Mouse (Mus musculus) left cerebral cortex, adult 8-10 months (tissue): ENCODE results near the gene Pde6h. TPM values are rescaled to one million over a fixed set of nuclear protein-coding genes. Genes with fewer than 3 reads are reported as not detected.
A peak's percentile ranks its signal among the peaks of the same experiment; 100 is the strongest.
"Not testable (repeated sequence)": the region's sequence is repeated elsewhere in the genome, so short reads cannot be mapped to it uniquely, and the experiment has no call there.

Experiments used
- DNase-seq, 2 experiments: peaks; one replicate each; pipeline ENCODE4 v3.0.0; 2022; ENCODE audit warnings: low spot score in 2 of 2
- total RNA-seq, 4 experiments: library from RNA; stranded (reverse); gene quantifications; 2 replicates each; pipeline ENCODE4 v1.2.4; 2022

The Pde6h gene
- 1 to 10 TPM in 2 of 4 experiments, under 1 TPM in 2; 0.44 to 3.0 (median 1.1) TPM for total RNA-seq

DNA sequence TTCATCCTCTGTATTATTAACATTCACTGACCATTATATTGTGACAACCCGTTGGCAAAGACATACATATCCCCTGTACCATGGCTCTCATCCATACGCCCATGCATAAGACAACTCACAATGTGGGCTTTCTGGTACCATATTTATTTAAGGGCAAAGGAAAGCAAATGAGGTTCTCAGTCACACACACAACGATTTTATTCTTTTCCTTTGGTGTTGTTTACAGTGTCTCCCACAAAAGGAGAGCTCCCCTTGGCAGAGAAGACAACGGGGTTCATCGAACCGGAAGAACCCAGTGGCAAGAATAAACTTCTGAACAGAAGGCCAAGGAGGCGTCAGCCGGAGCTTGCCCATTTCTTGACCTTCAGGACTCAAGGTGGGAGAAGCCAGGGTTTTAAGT, at the start of gene Pde6h:
Gene Pde6h (plus strand): TSS at position 301 of the 400 bp plus-strand sequence.
- no peak for DNase-seq

DNA sequence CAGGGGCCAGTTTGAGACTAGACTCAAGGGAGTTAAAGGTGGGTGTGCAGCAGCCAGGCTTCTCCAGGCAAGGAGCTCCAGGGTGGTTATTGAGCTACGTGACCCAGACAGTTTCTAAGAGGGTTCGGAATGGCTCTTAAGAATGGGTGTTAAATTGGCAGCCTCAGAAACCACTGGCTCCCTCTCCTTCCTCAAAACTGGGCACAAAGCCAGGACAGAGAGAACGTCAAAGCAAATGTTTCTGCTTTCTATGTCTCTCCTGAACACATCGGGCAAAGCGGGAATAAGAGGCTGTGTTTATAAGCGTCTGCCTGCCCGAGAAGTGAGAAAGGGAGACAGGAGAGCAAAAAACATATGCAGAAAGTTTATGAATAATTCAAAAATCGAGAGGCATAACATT, 49.0 kb upstream of the Pde6h start:
- no peak for DNase-seq

DNA sequence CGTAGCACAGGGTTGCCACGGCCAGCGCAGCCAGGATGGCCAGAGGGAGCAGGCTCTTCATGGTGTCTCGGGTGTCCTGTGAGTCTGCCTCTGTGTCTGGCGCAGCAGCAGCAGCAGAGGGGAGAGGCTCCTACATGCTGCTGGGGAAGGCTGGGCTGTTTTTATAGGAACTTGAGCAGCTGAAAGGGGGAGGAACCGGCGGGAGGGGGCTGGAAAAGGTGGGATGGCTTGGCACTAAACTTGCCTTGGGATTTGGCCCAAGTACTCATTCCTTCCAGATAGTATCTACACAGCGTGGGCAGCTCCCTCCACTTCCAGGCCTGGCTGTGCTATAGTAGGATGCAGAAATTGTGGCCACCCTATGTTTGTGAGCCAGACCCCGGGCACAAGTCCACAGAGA, 48.0 kb upstream of the Pde6h start, which contains the start of gene Mgp:
Gene Mgp (minus strand): TSS at position 154 of the 400 bp plus-strand sequence.
- DNase-seq, result peak; percentile 18 to 61

DNA sequence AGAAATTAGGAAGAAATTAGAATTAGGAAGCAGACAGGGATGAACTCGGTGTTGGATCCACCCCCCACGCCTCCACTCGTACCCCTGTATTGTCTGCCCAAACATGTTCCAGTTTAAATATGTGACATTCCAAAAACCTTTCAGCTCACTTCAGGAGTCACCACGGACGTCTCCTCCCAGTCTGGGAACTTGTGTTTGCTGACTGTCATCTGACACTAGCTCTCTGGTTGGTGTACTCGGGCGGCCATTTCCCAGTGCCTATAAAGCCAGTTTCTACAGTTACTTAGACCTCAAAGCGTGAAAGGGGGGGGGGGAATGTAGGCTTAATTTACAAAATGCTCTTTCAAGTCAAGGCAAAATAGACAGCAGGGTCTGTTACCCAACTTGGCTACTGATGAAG, 42.0 kb upstream of the Pde6h start:
- DNase-seq, result no peak

DNA sequence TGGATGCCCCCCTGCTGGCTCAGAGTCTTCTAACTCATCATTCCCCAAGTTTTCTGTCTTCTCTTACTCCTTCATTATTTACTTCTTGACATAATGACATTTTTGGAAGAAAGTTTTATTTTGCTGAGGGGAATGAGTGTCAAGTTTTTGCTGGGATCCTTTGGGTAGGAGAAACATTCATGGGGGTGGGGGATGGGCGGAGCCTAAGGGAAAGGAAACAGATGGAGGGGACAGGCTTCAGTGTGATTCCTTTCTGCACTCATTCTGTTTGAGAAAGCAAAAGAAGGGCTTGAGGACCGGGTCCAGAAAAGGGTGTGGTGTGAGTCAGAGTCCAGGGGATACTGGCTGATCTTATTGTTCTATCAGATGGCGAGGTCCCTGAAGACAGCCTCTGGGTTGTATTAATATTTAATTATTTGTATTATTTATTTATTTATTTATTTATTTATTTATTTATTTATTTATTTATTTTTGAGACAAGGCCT, 40.2 kb upstream of the Pde6h start:
- no peak for DNase-seq

DNA sequence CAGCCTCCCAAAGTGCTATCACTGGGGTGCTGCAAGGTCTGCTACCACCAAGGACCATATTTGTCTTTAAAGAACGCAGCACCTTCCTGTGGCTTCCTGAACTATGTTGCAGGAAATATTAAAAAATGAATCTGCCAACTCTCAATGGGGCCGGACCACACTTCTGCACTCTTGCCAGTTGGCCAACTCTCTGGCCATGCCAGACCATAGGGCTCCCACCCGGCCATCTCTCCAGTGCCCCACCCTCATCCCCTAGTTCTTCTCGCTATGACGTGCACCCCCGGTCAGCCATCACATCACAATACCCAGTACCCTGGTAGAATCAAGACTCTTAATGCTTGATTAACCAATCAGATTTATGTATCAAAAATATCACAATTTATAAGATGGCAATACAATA, 39.7 kb upstream of the Pde6h start:
- DNase-seq, result no peak

DNA sequence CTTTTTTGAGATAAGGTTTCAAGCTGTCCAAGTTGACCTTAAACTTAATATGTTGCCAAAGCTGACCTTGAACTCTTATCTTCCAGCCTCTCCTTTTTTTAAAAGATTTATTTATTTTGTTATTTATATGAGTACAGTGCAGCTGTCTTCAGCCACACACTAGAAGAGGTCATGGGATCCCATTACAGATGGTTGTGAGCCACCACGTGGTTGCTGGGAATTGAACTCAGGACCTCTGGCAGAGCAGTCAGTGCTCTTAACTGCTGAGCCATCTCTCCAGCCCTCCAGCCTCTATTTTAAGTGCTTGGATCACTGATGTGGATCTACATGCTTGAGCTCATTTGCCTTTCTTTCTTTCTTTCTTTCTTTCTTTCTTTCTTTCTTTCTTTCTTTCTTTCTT, 38.9 kb upstream of the Pde6h start:
- not testable (repeated sequence) for DNase-seq

DNA sequence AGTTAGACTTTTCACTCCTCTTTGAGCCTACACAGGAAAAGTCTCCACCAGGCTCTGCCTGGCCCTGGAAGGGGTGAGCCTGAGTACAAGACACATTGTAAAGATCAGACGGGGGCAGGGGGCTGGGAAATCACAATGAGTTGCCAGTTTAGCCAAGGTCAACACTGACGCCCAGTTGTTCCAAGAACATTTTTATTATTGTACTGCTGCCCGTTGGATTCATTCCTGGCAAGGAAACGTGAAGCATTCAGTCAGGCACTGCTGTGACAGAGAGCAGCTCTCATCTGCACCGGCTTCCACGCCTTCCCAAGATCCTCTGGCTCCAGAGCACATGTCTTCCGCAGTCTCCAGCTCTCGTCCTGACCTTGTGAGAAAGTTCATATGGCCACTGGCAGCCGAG, 35.8 kb upstream of the Pde6h start:
- no peak for DNase-seq

DNA sequence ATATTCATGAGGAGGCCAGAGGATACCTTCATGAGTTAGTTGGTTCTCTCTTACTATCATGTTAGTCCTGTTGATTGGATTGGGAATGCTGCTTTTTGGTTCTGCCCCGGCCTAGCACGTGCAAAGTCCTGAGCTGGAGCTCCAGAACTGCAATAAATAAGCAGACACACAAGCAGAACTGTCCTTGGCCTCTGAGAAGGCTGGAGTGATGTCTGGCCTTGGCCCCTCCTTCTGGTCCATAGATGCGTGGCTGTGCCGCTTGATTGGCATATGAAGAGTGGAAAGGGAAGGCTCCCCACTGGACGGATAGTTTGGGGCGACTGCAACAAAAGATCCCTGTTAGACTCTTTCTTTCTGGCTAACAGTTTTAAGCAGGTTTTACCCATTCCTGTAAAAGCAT, 34.6 kb upstream of the Pde6h start:
- no peak for DNase-seq

DNA sequence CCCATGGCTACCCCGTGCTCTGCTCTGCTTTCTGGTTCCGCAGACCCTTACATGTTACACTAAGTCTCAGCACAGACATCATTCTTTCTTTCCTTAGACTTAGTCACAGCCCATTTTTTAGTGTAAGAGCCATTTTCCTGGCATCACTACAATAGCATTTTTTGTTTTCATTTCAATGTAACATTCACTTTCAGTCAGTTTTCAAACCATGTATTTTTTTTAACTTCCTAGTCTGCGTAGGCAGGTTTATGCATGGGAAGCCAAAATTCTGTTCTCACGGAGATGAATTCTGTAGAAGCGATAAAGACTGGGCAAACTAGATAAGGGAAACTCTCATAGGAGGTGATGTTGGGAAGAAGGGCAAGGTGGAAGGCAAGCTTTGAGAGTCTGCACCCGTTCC, 34.1 kb upstream of the Pde6h start:
- no peak for DNase-seq

DNA sequence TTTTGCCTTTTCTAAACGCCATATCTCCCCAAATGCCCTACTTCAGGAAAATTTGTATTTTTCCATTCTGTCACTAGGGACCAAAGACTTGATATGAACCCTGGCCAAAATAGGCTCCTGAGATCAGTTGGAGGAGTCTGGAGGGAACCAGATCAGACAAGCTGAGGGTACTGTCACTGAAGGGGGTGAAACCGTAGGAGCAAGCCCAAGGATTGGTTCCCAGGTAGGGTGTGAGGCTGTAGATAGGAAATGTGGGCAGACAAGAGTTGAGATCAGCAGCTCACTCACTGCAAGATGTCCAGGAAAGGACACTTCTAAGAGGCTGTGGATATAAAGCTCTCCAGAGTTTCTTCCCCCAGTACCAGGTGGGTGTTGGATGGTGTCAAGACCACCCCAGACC, 31.6 kb upstream of the Pde6h start:
- DNase-seq, result no peak

DNA sequence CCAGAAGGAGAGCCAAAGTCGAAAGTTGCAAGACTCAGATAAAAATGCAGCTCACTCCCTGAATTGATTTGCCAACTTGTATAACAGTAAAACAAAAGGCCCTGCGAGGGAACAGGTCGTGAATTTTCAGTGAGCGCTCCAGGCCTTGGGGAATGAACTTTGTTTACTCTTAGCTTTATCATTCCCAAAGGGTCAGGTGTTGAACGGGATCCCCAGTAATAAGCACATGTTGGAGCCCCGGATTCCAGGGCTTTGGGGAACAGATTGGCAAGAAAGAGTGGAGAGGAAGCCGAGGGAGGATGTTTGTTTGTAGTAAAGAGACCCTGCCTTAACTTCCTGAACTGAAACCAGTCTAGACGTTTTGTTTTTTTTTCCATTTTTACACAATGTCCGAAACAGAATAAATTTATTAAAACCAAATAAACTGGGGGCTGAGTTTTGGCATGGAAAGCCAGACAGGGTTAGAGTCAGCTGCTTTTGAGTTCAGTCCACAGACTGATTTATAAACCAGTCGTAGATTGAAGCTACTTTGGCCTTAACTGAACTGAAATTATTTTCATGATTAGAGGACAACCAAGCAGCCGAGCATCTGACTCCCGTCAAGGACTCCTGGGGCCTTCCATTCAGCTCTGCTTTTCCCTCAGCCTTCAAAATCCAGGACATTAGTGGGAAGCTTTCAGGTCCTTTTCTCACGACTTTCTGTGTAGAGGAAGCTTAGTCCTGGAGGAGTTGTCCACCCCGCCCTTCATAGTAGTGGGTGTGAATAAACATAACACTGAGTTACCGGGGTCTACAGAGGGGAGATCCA, 28.9 kb upstream of the Pde6h start:
- no peak for DNase-seq

DNA sequence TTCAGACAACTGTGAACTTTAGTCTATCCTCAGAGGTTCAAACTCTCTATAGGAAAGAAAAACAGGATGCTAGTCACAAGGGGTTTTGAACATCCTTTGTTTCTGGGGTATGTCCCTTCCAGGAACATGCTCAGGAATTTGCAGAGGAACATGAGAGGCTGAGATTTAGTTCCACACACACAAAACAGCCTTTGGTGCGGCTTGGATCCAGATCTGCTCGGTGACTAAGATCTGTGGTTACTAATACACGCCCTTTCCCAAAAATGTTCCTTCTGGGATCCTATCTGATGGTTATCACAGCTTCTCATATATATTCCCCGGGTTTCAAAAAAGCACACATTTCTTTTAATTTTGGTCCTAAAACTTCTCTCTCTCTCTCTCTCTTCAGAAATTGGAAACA, 25.8 kb upstream of the Pde6h start:
- DNase-seq, result no peak

DNA sequence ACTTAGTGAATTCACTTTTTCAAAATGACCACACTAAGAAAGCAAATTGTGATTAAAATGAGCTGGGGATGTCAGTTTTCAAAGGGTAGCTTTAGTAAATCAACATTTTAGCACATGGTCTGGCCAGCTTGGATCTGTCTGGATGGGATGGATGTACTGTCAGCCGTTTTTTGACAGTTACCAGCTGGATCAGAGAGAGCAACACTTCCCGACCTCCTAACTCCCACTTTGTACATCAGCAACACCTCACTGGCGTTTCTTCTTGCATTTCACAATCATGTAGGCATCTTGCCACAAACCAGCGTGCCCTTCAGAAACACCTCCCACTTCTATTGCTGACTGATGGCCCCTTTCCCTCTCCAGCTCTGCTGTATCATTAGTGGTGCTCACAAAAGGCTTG, 25.4 kb upstream of the Pde6h start:
- DNase-seq, result no peak

DNA sequence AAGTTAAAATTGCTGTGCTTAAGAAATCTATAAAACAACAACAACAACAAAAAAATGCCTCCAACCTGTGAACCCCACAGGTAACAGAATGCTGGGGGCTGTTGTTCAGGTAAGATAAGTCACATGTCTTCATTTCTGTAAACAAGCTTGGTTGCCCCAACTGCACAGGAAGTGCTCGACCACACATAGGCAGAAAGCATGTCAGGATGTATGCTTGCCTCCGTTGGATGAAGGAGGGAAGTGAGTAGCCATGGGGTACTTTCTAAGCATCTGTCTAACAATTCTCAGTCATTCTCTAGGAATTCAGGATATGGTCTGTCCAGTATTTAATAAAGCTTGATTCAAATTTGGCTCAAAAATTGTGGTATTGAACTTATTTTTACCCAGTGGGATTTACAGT, 24.7 kb upstream of the Pde6h start:
- DNase-seq, result no peak

DNA sequence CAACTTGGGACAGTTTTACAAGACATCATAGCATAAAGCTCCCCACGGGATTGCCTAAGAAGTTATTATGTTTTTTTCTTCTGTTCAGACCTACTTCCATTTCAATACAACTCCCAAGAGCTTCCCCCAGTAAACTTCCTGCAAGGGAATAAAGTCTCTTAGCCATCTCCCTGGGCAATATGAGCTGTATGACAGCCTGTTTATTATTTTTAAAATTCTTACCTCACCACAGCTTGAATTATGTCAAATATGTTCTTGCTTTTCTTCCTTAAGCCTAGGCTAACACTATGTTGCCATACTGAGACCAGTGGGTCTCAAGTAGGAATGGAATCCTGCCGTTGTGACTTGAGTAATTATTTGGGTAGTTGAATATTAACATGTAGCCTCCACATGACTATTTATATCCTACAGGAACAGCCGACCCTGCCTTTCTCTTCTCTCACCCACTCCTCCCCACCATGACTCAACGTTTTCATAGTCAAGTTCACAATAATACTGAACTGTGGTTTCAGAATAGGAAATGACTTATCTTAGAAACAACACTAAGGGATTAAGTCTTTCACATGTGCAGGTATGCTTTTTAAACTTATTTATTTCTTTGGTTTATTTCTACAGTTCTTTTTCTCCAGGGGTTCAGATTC, 23.1 kb upstream of the Pde6h start:
- no peak for DNase-seq

DNA sequence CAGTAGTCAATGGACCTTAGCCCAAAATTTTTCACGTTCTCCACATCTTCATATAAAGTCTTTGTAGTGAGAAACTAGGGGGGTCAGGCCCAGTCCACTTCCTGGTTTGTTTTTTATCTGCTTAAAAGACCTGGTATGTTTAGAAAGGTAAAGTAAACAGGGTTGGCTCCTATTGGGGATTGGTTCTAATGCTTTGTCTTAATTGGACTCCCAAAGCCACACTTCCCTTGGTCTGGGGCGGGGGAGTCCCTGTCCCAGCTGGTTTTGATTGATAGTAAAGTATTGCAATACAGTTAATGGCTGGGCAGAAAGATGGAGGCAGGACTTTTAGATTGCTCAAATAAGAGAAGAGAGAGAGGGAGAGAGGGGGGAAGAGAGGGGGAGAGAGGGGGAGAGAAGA, 22.6 kb upstream of the Pde6h start:
- no peak for DNase-seq

DNA sequence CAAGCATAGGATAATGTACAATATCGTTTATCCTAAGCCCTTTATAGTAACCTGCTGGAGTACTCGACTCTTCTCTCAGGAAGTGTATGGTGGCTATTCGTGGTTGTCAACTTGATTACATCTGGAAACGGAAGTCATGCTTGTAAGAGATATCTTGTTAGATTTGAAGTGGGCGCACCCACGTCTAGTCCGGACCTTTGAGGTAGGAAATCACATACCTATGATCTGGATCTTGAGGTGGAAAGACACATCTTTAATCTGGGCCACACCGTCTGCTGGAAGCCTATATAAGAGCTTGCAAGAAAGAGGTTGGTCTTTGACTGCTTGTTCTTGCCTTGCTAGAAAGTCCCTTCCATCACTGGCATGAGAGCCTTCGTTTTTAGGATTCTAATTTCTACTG, 21.1 kb upstream of the Pde6h start:
- no peak for DNase-seq

DNA sequence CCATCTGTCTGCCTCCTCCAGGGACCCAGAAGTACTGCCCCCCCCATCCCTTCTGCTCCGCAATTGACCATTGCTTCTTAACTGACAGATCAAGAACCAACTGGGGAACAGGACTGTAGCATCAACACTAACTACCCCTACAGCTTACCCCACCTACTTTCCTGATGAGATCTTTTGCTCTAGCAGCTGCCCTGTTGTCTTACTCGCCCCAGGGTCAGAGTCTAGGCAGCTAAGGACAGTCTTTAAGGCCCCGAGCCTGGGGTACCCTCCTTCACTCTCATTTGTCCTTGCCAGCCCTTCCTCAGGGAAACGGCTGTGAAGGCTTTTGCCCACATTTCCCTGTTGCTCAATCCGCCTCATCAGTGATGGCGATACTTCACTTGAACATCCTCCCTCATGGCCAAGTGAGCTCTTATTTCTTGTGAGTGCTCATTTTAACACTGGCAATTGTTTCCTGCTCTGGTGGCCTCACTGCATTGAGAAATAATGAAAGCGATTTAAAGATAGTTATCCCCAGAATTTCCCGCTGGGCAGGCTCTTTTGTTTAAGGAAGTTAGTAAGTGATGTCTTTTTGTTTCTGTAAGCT, 19.7 kb upstream of the Pde6h start:
- DNase-seq, result no peak

DNA sequence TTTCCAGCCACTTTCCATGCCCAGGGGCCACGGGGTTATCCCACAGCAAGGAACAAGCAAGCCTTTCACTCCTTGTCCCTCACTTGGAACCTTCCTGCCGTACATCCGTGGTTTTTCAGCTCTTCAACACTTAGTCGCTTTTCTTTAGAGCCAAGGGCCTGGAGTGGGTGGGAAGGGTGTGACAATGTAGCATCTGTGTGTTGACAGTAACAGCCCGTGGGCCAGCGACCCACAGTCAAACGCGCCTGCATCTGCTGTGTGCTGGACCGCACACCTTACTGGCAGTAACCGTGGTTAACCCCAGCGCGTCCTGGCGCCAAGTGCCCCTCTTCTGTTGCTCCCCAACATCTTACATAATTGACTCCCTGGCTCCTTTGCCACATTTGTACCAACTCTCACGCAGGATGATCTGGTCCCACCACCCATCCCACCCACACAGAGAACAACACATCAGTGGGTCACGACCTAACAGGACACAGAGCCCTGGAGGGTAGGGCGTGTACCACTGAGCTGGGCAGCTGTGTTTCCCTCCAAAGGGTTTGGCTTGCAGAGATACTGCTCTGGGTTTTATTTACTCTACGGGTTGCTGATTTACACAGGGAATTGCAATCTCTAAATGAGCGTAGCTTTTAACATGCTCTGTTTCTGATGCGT, 17.2 kb upstream of the Pde6h start:
- DNase-seq, result no peak

DNA sequence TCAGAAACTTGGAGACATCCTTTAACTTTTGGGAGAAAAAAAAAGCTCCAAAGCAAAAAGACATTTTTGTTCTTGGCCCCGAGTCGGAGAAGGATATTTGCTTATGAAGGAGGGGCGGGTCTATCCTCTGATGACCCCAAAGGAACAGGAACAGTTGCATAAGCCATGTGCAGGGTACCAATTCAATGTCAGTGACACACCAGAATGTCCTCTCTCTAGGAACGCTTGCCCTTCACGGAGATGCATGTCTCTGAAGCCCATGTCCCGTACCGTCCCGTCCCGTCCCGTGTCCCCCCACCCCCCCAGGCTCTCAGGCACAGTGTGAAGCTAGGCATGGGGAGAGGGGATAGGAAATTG, 16.7 kb upstream of the Pde6h start:
- no peak for DNase-seq

DNA sequence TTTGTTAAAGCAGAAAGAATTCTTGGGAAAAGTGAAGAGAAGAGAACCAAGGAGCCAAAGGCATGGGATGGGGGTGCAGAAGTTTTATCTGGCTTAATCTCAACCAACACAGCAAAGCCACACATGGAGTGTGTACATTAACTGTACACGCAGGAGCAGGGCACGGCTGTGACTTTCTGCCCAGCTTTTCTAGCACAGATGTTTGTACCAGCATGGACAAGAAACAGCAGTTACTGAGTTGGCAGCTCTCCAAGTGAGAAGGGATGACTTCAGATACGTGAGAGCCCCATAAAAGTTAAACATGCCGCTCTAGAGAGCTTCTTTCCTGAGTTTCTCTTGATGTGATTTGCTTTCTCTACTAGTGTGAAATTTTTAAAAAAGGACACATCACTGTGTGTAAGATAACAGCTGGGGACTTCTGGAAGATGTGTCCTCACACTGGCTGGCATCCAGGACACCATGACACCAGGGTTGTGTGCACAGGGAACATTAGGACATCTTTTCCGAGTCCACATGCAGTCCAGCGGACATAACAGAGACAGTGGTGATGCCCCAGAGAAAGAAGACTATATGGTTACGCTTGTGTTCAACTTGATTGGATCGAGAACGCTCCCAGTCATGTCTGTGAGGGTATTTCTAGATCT, 13.3 kb upstream of the Pde6h start:
- DNase-seq, result no peak
